Mouse (Mus musculus) layer of hippocampus, adult 6 months (tissue): ENCODE measurements around the gene Cep131. TPM values are rescaled to one million over a fixed set of nuclear protein-coding genes. Genes with fewer than 3 reads are reported as not detected.

Experiments
- long read RNA-seq, 2 experiments: library from polyadenylated mRNA; unstranded; transcript quantifications; one replicate each; pipeline ENCODE4 v2.0.0; 2019 to 2020
- microRNA-seq: library from miRNA; unstranded; fragments of <30 nt; microRNA quantifications from one replicate; pipeline ENCODE4 v1.2.0, GENCODE M21; 2020
- polyA plus RNA-seq: library from polyadenylated mRNA; unstranded; fragments of <200 nt; fragmentation: Nextera tagmentation; gene quantifications from 2 replicates; pipeline ENCODE4 v1.2.3, GENCODE M21; 2021

Gene Cep131
- polyA plus RNA-seq = 12.3 and 15.1 TPM in 2 replicates
- long read RNA-seq, experiment 1, transcript Cep131-201 (26 exons, 3,578 nt) = major isoform, 12 of 18 reads
- long read RNA-seq, experiment 1, partial matches to known transcripts = 4 of 18 reads
- long read RNA-seq, experiment 1, other reads (novel, unspliced or antisense) = 2 of 18 reads
- long read RNA-seq, experiment 2, transcript Cep131-201 (26 exons, 3,578 nt) = major isoform, 71 of 101 reads
- long read RNA-seq, experiment 2, partial matches to known transcripts = 15 of 101 reads
- long read RNA-seq, experiment 2, other reads (novel, unspliced or antisense) = 15 of 101 reads

DNA sequence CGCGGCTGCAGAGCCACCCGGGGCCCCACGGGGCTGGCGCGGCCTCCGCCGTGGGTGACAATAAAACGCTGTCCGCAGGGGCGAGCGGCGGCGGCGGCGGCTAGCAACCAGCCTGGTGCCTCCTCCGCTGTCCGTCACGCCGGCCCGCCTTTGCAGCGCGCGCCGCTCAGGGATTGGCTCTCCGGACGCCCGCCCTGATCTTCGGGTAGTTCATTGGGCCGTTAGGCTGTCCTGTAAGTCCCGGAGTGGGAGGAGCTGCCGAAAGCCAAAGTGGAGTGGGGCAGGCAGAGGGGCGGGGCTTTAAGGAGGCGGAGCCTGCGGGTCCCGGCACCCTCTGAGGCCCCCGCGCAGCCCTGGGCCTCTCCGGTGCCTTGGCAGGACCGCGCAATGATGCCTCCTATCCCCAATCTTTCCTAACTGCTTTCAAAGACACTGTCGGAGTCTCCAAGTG is at the start of gene Cep131:
TSS of gene Cep131 (minus strand) at position 126 of the 451 bp plus-strand sequence.

DNA sequence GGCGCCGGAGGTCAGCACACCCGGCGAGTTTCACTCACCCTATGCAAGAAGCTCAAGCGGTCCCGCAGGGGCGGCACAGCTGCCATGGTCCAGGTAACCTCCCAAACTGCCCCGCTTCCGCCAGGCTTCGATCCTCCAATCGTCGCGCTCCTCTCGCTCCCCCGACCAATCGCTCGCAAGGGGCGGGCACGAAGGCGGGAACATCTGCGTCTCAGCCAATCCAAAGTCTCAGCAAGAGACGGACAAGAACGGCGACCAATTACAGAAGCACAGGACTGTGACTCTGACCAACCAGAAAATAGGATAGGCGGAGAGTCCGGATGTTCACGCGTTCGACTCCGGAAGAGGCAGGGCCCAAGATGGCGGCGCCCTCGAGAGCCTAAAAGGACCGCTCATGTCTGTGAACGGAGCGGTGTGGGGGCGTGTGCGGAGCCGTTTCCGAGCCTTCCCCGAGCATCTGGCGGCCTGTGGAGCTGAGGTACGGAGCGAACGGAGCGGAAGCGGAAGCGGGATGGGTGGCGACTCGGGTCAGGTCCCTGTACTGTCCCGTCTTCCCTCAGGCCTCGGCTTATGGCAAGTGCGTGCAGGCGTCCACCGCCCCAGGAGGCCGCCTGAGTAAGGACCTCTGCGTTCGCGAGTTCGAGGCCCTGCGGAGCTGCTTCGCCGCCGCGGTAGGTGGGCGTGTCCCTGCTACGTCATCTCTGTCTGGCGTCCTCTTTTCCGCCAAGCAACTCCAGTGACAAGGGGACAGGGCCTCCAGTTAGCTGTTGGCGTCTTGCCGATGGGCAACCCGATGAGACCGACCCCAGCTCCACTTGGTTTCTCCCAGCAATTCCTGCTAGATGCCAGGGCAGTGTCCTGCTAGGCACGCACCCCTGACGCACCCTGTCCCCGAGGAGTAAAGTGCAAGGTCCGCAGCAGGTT is 12.2 kb upstream of the Cep131 start, which contains the start of the genes Tepsin and Ndufaf8:
TSS of gene Tepsin (minus strand) at position 144 of the 924 bp plus-strand sequence.
TSS of gene Ndufaf8 (plus strand) at position 341 of the 924 bp plus-strand sequence.

DNA sequence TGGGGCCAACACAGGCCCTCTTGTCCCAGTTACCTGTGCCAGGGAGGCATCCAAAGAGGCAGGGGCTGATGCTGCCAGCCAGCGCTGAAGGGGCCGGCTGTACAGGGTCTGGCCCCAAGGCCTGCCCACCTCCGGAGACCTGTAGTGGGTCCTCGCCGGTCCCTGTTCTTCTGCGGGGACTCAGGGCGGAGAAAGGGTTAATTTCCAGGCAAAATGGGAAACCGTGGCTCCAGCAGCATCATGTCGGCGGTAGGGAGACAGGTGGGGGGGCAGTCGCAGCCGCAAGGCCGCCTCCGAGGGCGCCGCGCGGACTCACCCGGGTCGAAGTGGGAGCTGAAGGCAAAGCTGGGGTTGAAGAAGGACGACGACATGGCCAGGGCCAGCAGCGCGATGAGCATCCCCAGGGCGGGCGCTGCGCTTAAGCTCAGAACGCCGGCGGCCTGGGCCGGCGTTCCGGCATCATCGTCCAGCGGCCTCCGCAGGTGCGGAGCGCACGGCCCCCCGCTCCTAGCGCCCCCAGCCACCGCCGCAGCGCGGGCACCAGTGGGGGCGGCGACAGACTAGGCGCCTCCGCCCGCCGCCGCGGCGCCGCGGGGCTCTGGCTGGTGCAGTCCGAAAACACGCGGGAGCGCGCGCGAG is 40.0 kb downstream of the Cep131 start, which contains the start of gene Aatk:
TSS of gene Aatk (minus strand) at position 615 of the 639 bp plus-strand sequence.

Small RNA genes lying within 50 kb of the gene (microRNA-seq; reads per million reads assigned to microRNA genes)
- not detected for gene Gm25948
- not detected for gene Mir3065
- gene Mir338 = not detected

Other genes with a start within 250 kb of the Cep131 start
- gene Chmp6, start 173.4 kb downstream of the Cep131 start, polyA plus RNA-seq = 47.1 and 50.4 TPM in 2 replicates
- 187 and 198 TPM in 2 replicates for gene Baiap2, start 144.1 kb downstream of the Cep131 start, polyA plus RNA-seq
- 28.3 and 29.9 TPM in 2 replicates for gene Aatk, start 39.7 kb downstream of the Cep131 start, polyA plus RNA-seq
- gene Tepsin, start 11.9 kb upstream of the Cep131 start, polyA plus RNA-seq = 8.4 and 9.5 TPM in 2 replicates
- 202 and 204 TPM in 2 replicates for gene Ndufaf8, start 12.1 kb upstream of the Cep131 start, polyA plus RNA-seq
- gene Slc38a10, start 64.5 kb upstream of the Cep131 start, polyA plus RNA-seq = 28.6 and 32.4 TPM in 2 replicates
- 1.1 and 1.6 TPM in 2 replicates for gene Bahcc1, start 146.1 kb upstream of the Cep131 start, polyA plus RNA-seq